Mouse (Mus musculus): ENCODE data around the gene Naa50.

- no peak for TF ChIP-seq POLR2A (IDR thresholded peaks at IDR 0.05; ENCODE audit: extremely low read depth, insufficient read depth, low read length)
- no peak for TF ChIP-seq CTCF (IDR thresholded peaks at IDR 0.05; ENCODE audit: extremely low read depth, insufficient read depth, low read length)
These were observed 25.6 kb downstream of the Naa50 start for GRCm38 (mm10) chr16:44165182-44165581.

All from cortical plate, adult 2 months (tissue).